Mouse (Mus musculus): Measurements from ENCODE around the gene Gm14295.
"Not testable (repeated sequence)": the region's sequence is repeated elsewhere in the genome, so short reads cannot be mapped to it uniquely, and the experiment has no call there.

The Gm14295 gene

DNA sequence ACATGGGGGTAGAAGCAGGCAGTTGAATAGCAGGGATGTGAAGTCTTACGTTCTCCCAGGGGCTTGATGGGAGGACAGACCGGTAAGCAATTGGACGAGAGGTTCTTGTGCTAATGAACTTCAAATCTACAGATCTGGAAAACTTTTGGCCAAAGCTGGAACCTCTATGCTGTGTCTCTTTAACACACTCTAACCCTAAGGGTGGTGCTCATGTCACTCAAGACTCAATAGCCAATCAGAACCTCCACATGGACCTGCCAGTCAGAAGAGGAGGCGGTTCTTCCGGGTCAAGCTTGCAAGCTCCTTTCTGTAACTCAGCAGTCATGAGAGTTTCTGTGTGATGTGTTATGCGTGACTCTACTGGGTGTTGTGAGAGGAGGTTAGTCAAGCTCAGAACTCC, at the start of gene Gm14295:
Gm14295 (plus strand) TSS at position 301 of the 400 bp plus-strand sequence.
- not testable (repeated sequence) for DNase-seq (ENCODE audit: low read depth, low spot score)

DNA sequence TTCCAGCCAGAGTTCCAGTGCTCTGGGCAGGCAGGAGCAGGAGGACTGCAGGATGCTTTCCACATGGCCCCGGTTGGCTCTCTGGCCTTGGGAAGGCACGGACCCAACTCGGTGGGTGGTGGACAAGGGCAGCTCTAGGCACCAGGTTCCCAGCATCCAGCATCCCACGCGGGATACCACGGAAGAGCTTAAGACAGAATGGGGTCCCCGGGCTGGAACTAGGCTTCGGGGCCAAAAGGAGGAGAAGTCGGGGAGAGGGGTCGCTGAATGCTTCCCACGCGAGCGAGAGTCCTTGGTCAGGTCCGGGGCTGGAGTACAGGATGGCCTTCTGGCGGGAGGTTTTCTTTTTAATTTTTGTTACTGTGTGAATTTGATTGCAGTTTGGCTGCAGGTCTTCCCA, 373 bp downstream of the Gm14295 start:
- not testable (repeated sequence) for DNase-seq (ENCODE audit: low read depth, low spot score)

DNA sequence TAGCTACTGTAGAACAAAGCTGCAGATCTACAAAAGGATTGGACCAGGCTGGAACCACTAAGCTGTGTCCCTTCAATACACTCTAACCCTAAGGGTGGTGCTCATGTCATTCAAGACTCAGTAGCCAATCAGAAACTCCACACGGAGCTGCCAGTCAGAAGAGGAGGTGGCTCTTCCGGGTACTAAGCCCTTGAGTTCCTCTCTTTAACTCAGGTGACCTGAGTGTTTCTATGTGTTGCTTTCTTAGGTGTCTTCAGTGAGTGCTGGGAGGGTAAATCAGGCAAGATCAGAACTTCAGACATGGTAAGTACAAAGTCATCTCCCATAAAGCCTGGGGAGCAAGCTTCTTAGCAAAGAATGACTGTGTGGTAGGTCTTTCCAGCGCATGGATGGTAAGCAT, 32.4 kb downstream of the Gm14295 start, which contains the start of gene Gm14408:
Gm14408 (plus strand) TSS at position 301 of the 400 bp plus-strand sequence.
- not testable (repeated sequence) for DNase-seq (ENCODE audit: low read depth, low spot score)

All from forelimb bud, embryonic 11.5 days (tissue).